Mouse (Mus musculus) embryonic fibroblast, embryonic 13.5 days (primary cell): Measurements from ENCODE around the gene Smad6.

Source experiments
- CTCF ChIP-seq: IDR thresholded peaks from 2 replicates; pipeline ENCODE4 v1.5.1; 2011; ENCODE audit warnings: mild to moderate bottlenecking, control low read depth, low read length, moderate library complexity, borderline replicate concordance; ENCODE audit not compliant: insufficient read depth
- POLR2A ChIP-seq: IDR thresholded peaks from 2 replicates; pipeline ENCODE4 v1.6.1; 2011; ENCODE audit warnings: low read depth, mild to moderate bottlenecking, control low read depth, low read length, moderate library complexity

- no peak for TF ChIP-seq POLR2A
- TF ChIP-seq CTCF: no peak
These were observed 56.3 kb downstream of the Smad6 start for GRCm38 (mm10) chr9:63965579-63965981.
